Mouse (Mus musculus): ENCODE data around the gene Dcbld1. TPM values are rescaled to one million over a fixed set of nuclear protein-coding genes. Genes with fewer than 3 reads are reported as not detected.

Gene Dcbld1
- polyA plus RNA-seq, 1 experiment from 2014 or later: 27.8 TPM

GRCm38 (mm10) chr10:52232196-52233176 is 933 bp upstream of the Dcbld1 start:
- Histone ChIP-seq H3K4me3 (ENCODE audit: low read length) (peak overlapping the region; percentile 92), H3K9me3 (ENCODE audit: control insufficient read depth, low read length) (no peaks in the 10 kb centered on the region), H3K27me3 (ENCODE audit: control insufficient read depth, insufficient read depth, low read depth, low read length) (no peaks in the 10 kb centered on the region), H3K4me2 (ENCODE audit: low read depth, low read length) (peak overlapping the region; percentile 84), H3K36me3 (ENCODE audit: control insufficient read depth, insufficient read depth, low read length) (no peaks in the 10 kb centered on the region), H3K27ac (ENCODE audit: low read length) (peak overlapping the region; percentile 88), H3K9ac (ENCODE audit: low read length) (peak overlapping the region; percentile 95), H3K4me1 (replicated peaks; ENCODE audit: control insufficient read depth, insufficient read depth, low read length) (peaks cover 20% of the 10 kb centered on the region)
- ATAC-seq (ENCODE audit: low read depth): 0 out of 2 replicates have a peak, but pooled peaks have one; percentile 15
- 5% methylated on average over 21 of the region's 21 CpGs for WGBS

DNA sequence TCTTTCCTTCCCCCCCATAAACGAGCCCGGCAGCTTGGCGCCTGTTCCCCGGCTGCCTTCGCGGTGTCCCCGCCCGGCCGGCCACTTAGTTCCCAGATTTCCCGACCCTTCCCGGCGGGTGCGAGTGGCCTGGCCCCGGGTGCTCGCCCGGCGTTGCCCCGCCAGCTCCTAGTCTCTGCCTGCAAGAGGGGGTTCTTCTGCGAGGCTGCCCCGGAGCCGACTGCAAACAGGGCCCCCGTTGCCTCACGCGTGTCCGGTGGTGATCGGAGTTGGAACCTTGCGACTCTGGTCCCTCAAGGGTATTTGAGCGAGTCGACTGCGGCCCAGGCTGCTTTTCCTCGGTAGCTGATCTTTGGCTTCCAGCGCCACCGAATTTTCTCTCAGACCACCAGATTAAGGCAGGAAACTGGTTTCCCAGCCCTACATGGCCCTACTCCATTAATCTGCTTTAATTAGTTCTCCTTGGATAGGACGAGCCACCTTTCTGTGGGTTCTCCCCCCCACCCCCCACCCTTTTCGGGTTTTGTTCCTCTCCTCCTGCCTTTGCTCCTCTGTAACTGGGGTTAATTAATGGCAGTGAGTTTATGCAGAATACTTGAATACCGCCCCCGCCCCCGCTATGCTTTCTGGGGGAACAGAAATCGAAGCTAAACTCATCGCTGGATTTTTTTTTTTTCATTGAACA is 692 bp downstream of the Dcbld1 start:
- Histone ChIP-seq H3K9ac (ENCODE audit: low read length) (peak overlapping the region; percentile 95), H3K9me3 (ENCODE audit: control insufficient read depth, low read length) (no peaks in the 10 kb centered on the region), H3K4me3 (ENCODE audit: low read length) (peak overlapping the region; percentile 92), H3K27ac (ENCODE audit: low read length) (peak overlapping the region; percentile 88), H3K27me3 (ENCODE audit: control insufficient read depth, insufficient read depth, low read depth, low read length) (no peaks in the 10 kb centered on the region), H3K36me3 (ENCODE audit: control insufficient read depth, insufficient read depth, low read length) (no peaks in the 10 kb centered on the region), H3K4me2 (ENCODE audit: low read depth, low read length) (peak overlapping the region; percentile 84), H3K4me1 (replicated peaks; ENCODE audit: control insufficient read depth, insufficient read depth, low read length) (peaks cover 20% of the 10 kb centered on the region)
- peak; percentile 53 for ATAC-seq (ENCODE audit: low read depth)
- WGBS: 0% methylated on average over 40 of the region's 40 CpGs

- WGBS: 4% methylated on average over 7 of the region's 7 CpGs
- H3K27me3 ChIP-seq (ENCODE audit: control insufficient read depth, insufficient read depth, low read depth, low read length): no peaks in the 10 kb centered on the region
- H3K9me3 ChIP-seq (ENCODE audit: control insufficient read depth, low read length): no peaks in the 10 kb centered on the region
- no peak overlapping the region; the same call in 1 of the 2 replicates for H3K27ac ChIP-seq (ENCODE audit: low read length)
- H3K9ac ChIP-seq (ENCODE audit: low read length): peak overlapping the region; percentile 95
- H3K4me3 ChIP-seq (ENCODE audit: low read length): peak overlapping the region; percentile 92
- no peaks in the 10 kb centered on the region for H3K36me3 ChIP-seq (ENCODE audit: control insufficient read depth, insufficient read depth, low read length)
- ATAC-seq (ENCODE audit: low read depth): no peak
- peak overlapping the region; percentile 84 for H3K4me2 ChIP-seq (ENCODE audit: low read depth, low read length)
- peaks cover 20% of the 10 kb centered on the region for H3K4me1 ChIP-seq (replicated peaks; ENCODE audit: control insufficient read depth, insufficient read depth, low read length)
Observed at GRCm38 (mm10) chr10:52234654-52234981, 1.2 kb downstream of the Dcbld1 start.

GRCm38 (mm10) chr10:52235461-52235860 is 2.0 kb downstream of the Dcbld1 start:
- peak overlapping the region; percentile 92 for H3K4me3 ChIP-seq (ENCODE audit: low read length)
- ATAC-seq (ENCODE audit: low read depth): no peak
- H3K27ac ChIP-seq (ENCODE audit: low read length): no peak overlapping the region
- no peaks in the 10 kb centered on the region for H3K27me3 ChIP-seq (ENCODE audit: control insufficient read depth, insufficient read depth, low read depth, low read length)
- no peaks in the 10 kb centered on the region for H3K36me3 ChIP-seq (ENCODE audit: control insufficient read depth, insufficient read depth, low read length)
- H3K9me3 ChIP-seq (ENCODE audit: control insufficient read depth, low read length): no peaks in the 10 kb centered on the region
- no peak overlapping the region for H3K9ac ChIP-seq (ENCODE audit: low read length)
- peak overlapping the region; percentile 84 for H3K4me2 ChIP-seq (ENCODE audit: low read depth, low read length)
- 66% methylated on average over 5 of the region's 5 CpGs for WGBS
- peaks cover 20% of the 10 kb centered on the region for H3K4me1 ChIP-seq (replicated peaks; ENCODE audit: control insufficient read depth, insufficient read depth, low read length)

DNA sequence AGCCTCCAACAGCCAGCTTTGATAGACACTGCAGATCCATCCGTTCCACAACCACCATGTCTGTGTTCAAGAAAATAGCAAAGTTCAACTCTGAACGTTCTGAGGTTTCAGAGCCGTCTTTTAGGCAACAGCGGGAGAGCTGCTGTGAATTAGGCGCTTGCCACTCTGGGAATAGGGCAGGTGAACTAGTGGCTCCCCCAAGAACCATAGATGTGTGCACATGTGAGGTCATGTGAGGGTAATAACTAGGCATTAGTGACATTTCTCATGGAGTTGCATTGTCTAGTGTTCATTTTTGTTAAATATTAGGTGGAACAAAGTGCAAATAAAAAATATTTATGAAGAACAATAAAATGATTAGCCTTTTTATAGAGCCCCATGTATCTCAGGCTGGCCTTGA is 8.6 kb downstream of the Dcbld1 start:
- WGBS: 79% methylated on average over 5 of the region's 5 CpGs
- H3K27me3 ChIP-seq (ENCODE audit: control insufficient read depth, insufficient read depth, low read depth, low read length): no peaks in the 10 kb centered on the region
- no peaks in the 10 kb centered on the region for H3K9me3 ChIP-seq (ENCODE audit: control insufficient read depth, low read length)
- H3K36me3 ChIP-seq (ENCODE audit: control insufficient read depth, insufficient read depth, low read length): no peaks in the 10 kb centered on the region
- no peak overlapping the region for H3K27ac ChIP-seq (ENCODE audit: low read length)
- ATAC-seq (ENCODE audit: low read depth): no peak
- H3K9ac ChIP-seq (ENCODE audit: low read length): no peak overlapping the region
- no peak overlapping the region for H3K4me2 ChIP-seq (ENCODE audit: low read depth, low read length)
- no peak overlapping the region for H3K4me3 ChIP-seq (ENCODE audit: low read length)
- H3K4me1 ChIP-seq (replicated peaks; ENCODE audit: control insufficient read depth, insufficient read depth, low read length): peaks cover 5% of the 10 kb centered on the region; the same call in 1 of the 2 replicates

- H3K4me3 ChIP-seq (ENCODE audit: low read length): no peak overlapping the region
- no peaks in the 10 kb centered on the region for H3K27me3 ChIP-seq (ENCODE audit: control insufficient read depth, insufficient read depth, low read depth, low read length)
- H3K9me3 ChIP-seq (ENCODE audit: control insufficient read depth, low read length): no peaks in the 10 kb centered on the region
- peaks cover 5% of the 10 kb centered on the region; the same call in 1 of the 2 replicates for H3K4me1 ChIP-seq (replicated peaks; ENCODE audit: control insufficient read depth, insufficient read depth, low read length)
- H3K4me2 ChIP-seq (ENCODE audit: low read depth, low read length): no peak overlapping the region
- H3K36me3 ChIP-seq (ENCODE audit: control insufficient read depth, insufficient read depth, low read length): no peaks in the 10 kb centered on the region
- WGBS: 40% methylated on average over 7 of the region's 7 CpGs
- H3K27ac ChIP-seq (ENCODE audit: low read length): no peak overlapping the region
- no peak for ATAC-seq (ENCODE audit: low read depth)
- H3K9ac ChIP-seq (ENCODE audit: low read length): no peak overlapping the region
Observed at GRCm38 (mm10) chr10:52242680-52243323, 9.4 kb downstream of the Dcbld1 start.

- Histone ChIP-seq H3K4me2 (ENCODE audit: low read depth, low read length) (no peak overlapping the region), H3K36me3 (ENCODE audit: control insufficient read depth, insufficient read depth, low read length) (no peaks in the 10 kb centered on the region), H3K4me3 (ENCODE audit: low read length) (no peak overlapping the region), H3K27me3 (ENCODE audit: control insufficient read depth, insufficient read depth, low read depth, low read length) (no peaks in the 10 kb centered on the region), H3K4me1 (replicated peaks; ENCODE audit: control insufficient read depth, insufficient read depth, low read length) (peaks cover 5% of the 10 kb centered on the region; the same call in 1 of the 2 replicates), H3K27ac (ENCODE audit: low read length) (no peak overlapping the region), H3K9me3 (ENCODE audit: control insufficient read depth, low read length) (no peaks in the 10 kb centered on the region), H3K9ac (ENCODE audit: low read length) (no peak overlapping the region)
- no peak for ATAC-seq (ENCODE audit: low read depth)
- WGBS: 97% methylated on average over 3 of the region's 3 CpGs
Observed at GRCm38 (mm10) chr10:52246207-52246606, 12.8 kb downstream of the Dcbld1 start.

DNA sequence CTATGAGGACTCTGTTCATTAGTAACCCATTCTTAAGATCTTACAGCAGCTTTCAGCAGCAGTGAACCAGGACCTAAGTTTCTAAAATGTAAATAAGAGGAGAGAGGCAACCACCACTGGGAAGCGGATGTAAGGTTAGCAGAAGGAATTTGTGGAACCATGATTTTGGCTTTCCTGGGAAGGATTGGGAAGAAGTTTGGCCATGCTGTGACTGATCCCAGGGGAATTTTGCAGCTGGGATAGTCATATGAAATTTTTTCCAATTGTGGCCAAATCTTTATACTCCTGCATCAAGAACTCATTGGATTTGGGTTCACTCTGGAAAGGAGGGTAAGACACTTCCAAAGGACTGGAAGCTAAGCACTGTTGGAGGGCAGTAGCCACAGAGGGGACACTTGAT is 18.8 kb downstream of the Dcbld1 start:
- Histone ChIP-seq H3K27ac (ENCODE audit: low read length) (no peak overlapping the region), H3K27me3 (ENCODE audit: control insufficient read depth, insufficient read depth, low read depth, low read length) (no peaks in the 10 kb centered on the region), H3K36me3 (ENCODE audit: control insufficient read depth, insufficient read depth, low read length) (no peaks in the 10 kb centered on the region), H3K9ac (ENCODE audit: low read length) (no peak overlapping the region), H3K9me3 (ENCODE audit: control insufficient read depth, low read length) (no peaks in the 10 kb centered on the region), H3K4me1 (replicated peaks; ENCODE audit: control insufficient read depth, insufficient read depth, low read length) (no peaks in the 10 kb centered on the region), H3K4me3 (ENCODE audit: low read length) (no peak overlapping the region), H3K4me2 (ENCODE audit: low read depth, low read length) (no peak overlapping the region)
- no peak for ATAC-seq (ENCODE audit: low read depth)
- WGBS: 86% methylated on average over 1 of the region's 1 CpGs

DNA sequence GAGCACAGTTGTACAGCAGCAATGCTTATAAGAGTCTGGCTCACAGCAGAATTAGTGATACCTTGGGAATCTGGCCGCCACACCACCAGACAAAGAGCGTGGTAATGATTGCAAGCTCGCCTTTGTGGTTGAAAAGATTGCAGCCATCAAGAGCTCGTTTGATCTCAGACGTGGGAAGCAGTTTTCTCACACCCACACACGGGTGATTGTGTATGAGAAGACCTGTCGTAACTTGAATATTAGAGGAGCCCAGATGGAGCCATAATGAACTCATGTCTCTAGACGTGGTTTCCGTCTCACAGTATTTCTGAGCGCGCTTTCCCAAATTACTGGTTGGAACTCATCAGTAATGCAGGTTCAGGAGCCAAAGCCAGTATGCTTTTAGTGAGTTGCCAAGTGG is 20.0 kb downstream of the Dcbld1 start:
- Histone ChIP-seq H3K36me3 (ENCODE audit: control insufficient read depth, insufficient read depth, low read length) (no peaks in the 10 kb centered on the region), H3K27ac (ENCODE audit: low read length) (no peak overlapping the region), H3K9me3 (ENCODE audit: control insufficient read depth, low read length) (no peaks in the 10 kb centered on the region), H3K4me3 (ENCODE audit: low read length) (no peak overlapping the region), H3K4me2 (ENCODE audit: low read depth, low read length) (no peak overlapping the region), H3K4me1 (replicated peaks; ENCODE audit: control insufficient read depth, insufficient read depth, low read length) (no peaks in the 10 kb centered on the region), H3K27me3 (ENCODE audit: control insufficient read depth, insufficient read depth, low read depth, low read length) (no peaks in the 10 kb centered on the region), H3K9ac (ENCODE audit: low read length) (no peak overlapping the region)
- ATAC-seq (ENCODE audit: low read depth): no peak
- WGBS: 90% methylated on average over 11 of the region's 11 CpGs
